Mouse (Mus musculus): ENCODE data around the gene Stx6.

- TF ChIP-seq CTCF (IDR thresholded peaks at IDR 0.05; ENCODE audit: low read depth, low read length) (no peak), POLR2A (IDR thresholded peaks at IDR 0.05; ENCODE audit: extremely low read depth, insufficient read depth, low read length) (no peak)
Observed at GRCm38 (mm10) chr1:155249896-155250295, 91.4 kb downstream of the Stx6 start.
